Mouse (Mus musculus): ENCODE results near the gene 4930539E08Rik. TPM values are rescaled to one million over a fixed set of nuclear protein-coding genes. Genes with fewer than 3 reads are reported as not detected.

4930539E08Rik gene
- 0.51 and 0.67 TPM in 2 replicates for polyA plus RNA-seq (2015; fragmentation: Nextera tagmentation; extraction: Ambion mirVana)

DNA sequence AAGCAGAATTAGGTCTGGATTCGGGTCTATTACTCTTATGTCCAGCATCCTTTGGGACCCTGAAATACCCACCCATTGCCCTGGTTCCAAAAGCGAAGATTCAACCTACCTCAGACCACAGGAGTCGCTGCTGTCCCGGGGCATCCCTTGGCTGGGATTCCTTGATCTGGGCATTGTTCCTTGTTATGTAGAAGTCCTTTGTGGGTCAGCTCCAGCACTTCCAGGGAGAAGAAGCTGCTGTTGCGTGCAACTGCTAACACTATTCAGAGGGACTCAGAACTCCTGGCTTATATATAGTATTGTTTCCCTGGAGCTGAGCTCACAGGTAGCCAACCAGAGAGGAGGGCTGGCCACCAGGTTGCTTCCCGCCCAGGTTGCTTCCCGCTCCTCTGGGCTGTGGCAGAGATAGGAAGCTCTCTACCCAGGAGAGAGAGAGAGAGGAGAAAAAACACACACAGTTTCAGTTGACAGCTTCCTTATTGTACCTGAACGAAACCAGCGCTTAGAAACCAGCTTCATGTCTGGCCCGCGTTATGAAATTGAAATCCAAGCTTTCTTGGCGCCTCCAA, at the start of gene 4930539E08Rik:
TSS of gene 4930539E08Rik (minus strand) at position 265 of the 569 bp plus-strand sequence.
- no peak for ATAC-seq (replicated peaks)
- 62% methylated on average over 12 of the region's 12 CpGs for WGBS

DNA sequence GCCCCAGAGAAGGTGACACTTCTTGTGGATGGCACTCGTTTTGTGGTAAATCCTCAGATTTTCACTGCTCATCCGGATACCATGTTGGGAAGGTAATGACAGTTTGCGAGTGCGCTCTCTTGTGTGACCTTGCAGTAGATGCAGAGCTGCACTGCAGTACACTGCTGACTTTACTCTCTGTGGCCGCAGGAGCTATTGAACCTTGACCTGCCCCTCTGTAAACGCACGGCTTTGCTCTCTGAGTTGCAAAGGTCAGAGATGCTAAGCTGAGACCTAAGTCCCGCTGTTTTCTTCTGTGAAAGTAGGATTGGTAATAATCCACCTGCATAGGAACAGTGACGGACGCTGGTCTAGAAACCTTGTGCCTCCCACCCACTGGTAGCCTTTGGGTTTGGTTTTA, 46.5 kb upstream of the 4930539E08Rik start:
- Histone ChIP-seq H3K36me3 (peaks cover 57% of the 10 kb centered on the region), H3K4me3 (no peak overlapping the region), H3K4me1 (peaks cover 7% of the 10 kb centered on the region; the same call in 1 of the 2 replicates), H3K9me3 (no peaks in the 10 kb centered on the region), H3K9ac (replicated peaks) (no peak overlapping the region), H3K27ac (replicated peaks) (no peak overlapping the region), H3K4me2 (replicated peaks) (no peak overlapping the region), H3K27me3 (no peaks in the 10 kb centered on the region)
- 93% methylated on average over 10 of the region's 10 CpGs for WGBS
- no peak for ATAC-seq (replicated peaks)

More for the DNA sequence above, at the start of gene 4930539E08Rik:
- no peak within 1 kb of the TSS for H3K4me3 ChIP-seq
- H3K27me3 ChIP-seq, result no peaks in the 10 kb centered on the region
- no peaks in the 10 kb centered on the region for H3K9me3 ChIP-seq
- H3K36me3 ChIP-seq, result no peaks in the 10 kb centered on the region
- no peak within 1 kb of the TSS for H3K9ac ChIP-seq (replicated peaks)
- H3K4me2 ChIP-seq (replicated peaks), result no peak within 1 kb of the TSS
- H3K27ac ChIP-seq (replicated peaks), result no peak within 1 kb of the TSS
- H3K4me1 ChIP-seq, result no peaks in the 10 kb centered on the region

DNA sequence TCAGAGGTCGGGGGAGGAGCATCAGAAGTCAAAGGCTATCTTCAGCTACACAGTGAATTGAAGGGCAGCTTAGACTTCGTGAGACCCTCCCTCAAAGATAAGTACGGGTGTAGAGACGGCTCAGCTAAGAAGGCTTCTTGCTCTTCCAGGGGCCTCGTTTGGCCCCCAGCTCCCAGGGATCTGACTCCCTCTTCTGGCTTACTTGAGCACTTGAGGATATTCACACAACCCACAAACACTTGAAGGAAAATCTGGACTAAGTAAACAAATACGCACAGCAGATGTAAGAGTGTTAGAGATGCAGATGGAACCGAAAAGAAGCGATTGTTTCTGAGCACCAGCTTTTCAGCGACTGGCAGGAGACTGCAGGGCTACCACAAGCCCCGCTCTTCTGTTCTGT, 45.5 kb upstream of the 4930539E08Rik start:
- Histone ChIP-seq H3K27me3 (no peaks in the 10 kb centered on the region), H3K4me3 (no peak overlapping the region), H3K4me1 (peaks cover 7% of the 10 kb centered on the region; the same call in 1 of the 2 replicates), H3K36me3 (peaks cover 47% of the 10 kb centered on the region), H3K9ac (replicated peaks) (no peak overlapping the region), H3K4me2 (replicated peaks) (no peak overlapping the region), H3K27ac (replicated peaks) (no peak overlapping the region), H3K9me3 (no peaks in the 10 kb centered on the region)
- no peak for ATAC-seq (replicated peaks)
- WGBS, result 71% methylated on average over 10 of the region's 10 CpGs

DNA sequence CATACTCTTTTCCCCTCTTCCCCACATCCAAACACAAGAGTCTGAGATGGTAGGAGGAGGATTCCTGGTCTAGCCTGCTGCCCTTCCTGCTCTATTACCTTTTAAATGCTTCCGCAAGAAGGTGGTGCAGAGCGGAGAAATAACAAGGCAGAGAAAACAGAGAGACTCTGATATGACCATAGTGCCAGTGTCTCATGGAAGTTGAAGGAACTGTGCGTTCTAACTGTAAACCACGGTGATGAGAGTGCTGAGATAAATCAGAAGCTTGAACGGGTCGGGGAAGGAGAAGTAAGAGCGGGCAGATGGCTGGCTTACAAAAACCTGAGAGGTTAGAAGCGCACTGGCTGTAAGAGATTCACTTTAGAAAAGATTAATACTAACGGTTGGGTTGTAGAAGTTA, 39.3 kb upstream of the 4930539E08Rik start:
- H3K4me2 ChIP-seq (replicated peaks), result peak overlapping the region; percentile 83
- H3K4me1 ChIP-seq, result peaks cover 20% of the 10 kb centered on the region
- 97% methylated on average over 9 of the region's 9 CpGs for WGBS
- H3K27me3 ChIP-seq, result no peaks in the 10 kb centered on the region
- H3K4me3 ChIP-seq, result peak overlapping the region; percentile 90; the same call in 1 of the 2 replicates
- H3K27ac ChIP-seq (replicated peaks), result no peak overlapping the region
- no peak for ATAC-seq (replicated peaks)
- no peaks in the 10 kb centered on the region for H3K9me3 ChIP-seq
- 0 out of 2 replicates have a peak, but pooled peaks cover 4% of the 10 kb centered on the region for H3K36me3 ChIP-seq
- H3K9ac ChIP-seq (replicated peaks), result no peak overlapping the region

GRCm38 (mm10) chr17:28953251-28953650, 38.1 kb upstream of the 4930539E08Rik start:
- ATAC-seq (replicated peaks), result no peak
- Histone ChIP-seq H3K9ac (replicated peaks) (peak overlapping the region; percentile 93), H3K4me3 (peak overlapping the region; percentile 90), H3K9me3 (no peaks in the 10 kb centered on the region), H3K4me2 (replicated peaks) (peak overlapping the region; percentile 83), H3K36me3 (0 out of 2 replicates have a peak, but pooled peaks cover 3% of the 10 kb centered on the region), H3K4me1 (peaks cover 20% of the 10 kb centered on the region), H3K27ac (replicated peaks) (peak overlapping the region; percentile 98), H3K27me3 (no peaks in the 10 kb centered on the region)
- WGBS, result 28% methylated on average over 9 of the region's 9 CpGs

- ATAC-seq (replicated peaks), result peak; percentile 90
- no peaks in the 10 kb centered on the region for H3K36me3 ChIP-seq
- no peaks in the 10 kb centered on the region for H3K27me3 ChIP-seq
- peaks cover 20% of the 10 kb centered on the region for H3K4me1 ChIP-seq
- H3K4me2 ChIP-seq (replicated peaks), result peak within 1 kb of the TSS; percentile 83
- H3K9ac ChIP-seq (replicated peaks), result peak within 1 kb of the TSS; percentile 93
- no peaks in the 10 kb centered on the region for H3K9me3 ChIP-seq
- peak within 1 kb of the TSS; percentile 90 for H3K4me3 ChIP-seq
- H3K27ac ChIP-seq (replicated peaks), result peak within 1 kb of the TSS; percentile 98
- under 1% methylated on average over 80 of the region's 80 CpGs for WGBS
Observed at GRCm38 (mm10) chr17:28951831-28952799, 37.0 kb upstream of the 4930539E08Rik start, which contains the start of gene Kctd20. Gene Kctd20 (plus strand): TSS chr17:28951950.

DNA sequence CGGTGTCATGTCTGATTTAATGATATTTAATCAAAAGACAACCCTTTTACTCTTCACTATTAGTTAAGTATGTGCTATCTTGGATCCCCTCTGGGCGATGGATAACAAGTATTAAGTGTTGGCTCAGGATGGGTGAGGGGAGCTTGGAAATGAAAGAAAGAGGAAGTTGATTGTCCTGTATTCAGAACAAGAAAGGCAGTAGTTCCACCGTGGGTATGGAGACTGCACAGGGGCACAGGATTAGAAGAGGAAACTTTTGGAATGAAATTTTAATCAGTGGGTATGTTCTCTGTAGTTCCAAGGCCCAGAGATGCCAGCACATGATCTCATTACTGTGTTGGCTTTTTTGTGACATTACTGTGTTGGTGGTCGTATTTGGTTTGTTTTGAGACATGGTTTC, 35.6 kb upstream of the 4930539E08Rik start:
- no peak for ATAC-seq (replicated peaks)
- Histone ChIP-seq H3K9ac (replicated peaks) (no peak overlapping the region), H3K9me3 (no peaks in the 10 kb centered on the region), H3K27ac (replicated peaks) (no peak overlapping the region), H3K4me1 (peaks cover 20% of the 10 kb centered on the region), H3K4me3 (no peak overlapping the region), H3K27me3 (no peaks in the 10 kb centered on the region), H3K36me3 (no peaks in the 10 kb centered on the region), H3K4me2 (replicated peaks) (no peak overlapping the region)
- 81% methylated on average over 4 of the region's 4 CpGs for WGBS

DNA sequence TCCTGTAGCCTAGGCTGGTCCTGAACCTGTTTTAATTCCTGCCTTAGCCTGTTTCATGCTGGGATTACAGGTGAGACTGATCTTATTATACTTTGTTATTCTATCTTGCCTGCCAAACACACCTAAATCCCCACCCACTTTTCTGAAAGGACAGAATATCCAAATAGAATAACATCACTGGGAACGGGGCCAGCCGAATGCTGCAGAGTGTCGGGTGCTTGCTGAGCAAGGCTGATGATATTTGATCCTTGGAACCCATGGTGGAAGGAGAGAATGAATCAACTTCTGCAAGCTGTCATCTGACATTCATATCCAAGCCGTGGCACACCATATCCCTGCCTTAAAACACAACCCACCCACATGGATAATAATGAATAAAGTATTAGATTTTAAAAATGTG, 33.5 kb upstream of the 4930539E08Rik start:
- H3K4me3 ChIP-seq, result no peak overlapping the region
- no peaks in the 10 kb centered on the region for H3K27me3 ChIP-seq
- no peak overlapping the region for H3K4me2 ChIP-seq (replicated peaks)
- WGBS, result 74% methylated on average over 4 of the region's 4 CpGs
- no peak for ATAC-seq (replicated peaks)
- H3K9ac ChIP-seq (replicated peaks), result no peak overlapping the region
- no peaks in the 10 kb centered on the region for H3K9me3 ChIP-seq
- H3K36me3 ChIP-seq, result no peaks in the 10 kb centered on the region
- H3K4me1 ChIP-seq, result peaks cover 12% of the 10 kb centered on the region
- H3K27ac ChIP-seq (replicated peaks), result no peak overlapping the region

- 93% methylated on average over 19 of the region's 19 CpGs for WGBS
- Histone ChIP-seq H3K36me3 (no peaks in the 10 kb centered on the region), H3K27ac (replicated peaks) (no peak overlapping the region), H3K9me3 (no peaks in the 10 kb centered on the region), H3K4me1 (peaks cover 6% of the 10 kb centered on the region), H3K4me3 (no peak overlapping the region), H3K9ac (replicated peaks) (no peak overlapping the region), H3K4me2 (replicated peaks) (no peak overlapping the region), H3K27me3 (no peaks in the 10 kb centered on the region)
- no peak for ATAC-seq (replicated peaks)
Observed at GRCm38 (mm10) chr17:28947011-28947939, 32.2 kb upstream of the 4930539E08Rik start.

- no peak for ATAC-seq (replicated peaks)
Observed at GRCm38 (mm10) chr17:28944481-28944880, 29.4 kb upstream of the 4930539E08Rik start.

GRCm38 (mm10) chr17:28943740-28944139, 28.6 kb upstream of the 4930539E08Rik start, which contains the start of gene Pxt1:
Gene Pxt1 (minus strand): TSS chr17:28943840.
- H3K36me3 ChIP-seq, result no peaks in the 10 kb centered on the region
- H3K9ac ChIP-seq (replicated peaks), result no peak within 1 kb of the TSS
- no peak for ATAC-seq (replicated peaks)
- H3K9me3 ChIP-seq, result no peaks in the 10 kb centered on the region
- 88% methylated on average over 7 of the region's 7 CpGs for WGBS
- H3K27ac ChIP-seq (replicated peaks), result no peak within 1 kb of the TSS
- H3K4me1 ChIP-seq, result no peaks in the 10 kb centered on the region
- no peak within 1 kb of the TSS for H3K4me3 ChIP-seq
- no peak within 1 kb of the TSS for H3K4me2 ChIP-seq (replicated peaks)
- no peaks in the 10 kb centered on the region for H3K27me3 ChIP-seq

More at GRCm38 (mm10) chr17:28944481-28944880, 29.4 kb upstream of the 4930539E08Rik start:
- Histone ChIP-seq H3K4me1 (no peaks in the 10 kb centered on the region), H3K4me2 (replicated peaks) (no peak overlapping the region), H3K27me3 (no peaks in the 10 kb centered on the region), H3K4me3 (no peak overlapping the region), H3K9ac (replicated peaks) (no peak overlapping the region), H3K9me3 (no peaks in the 10 kb centered on the region), H3K27ac (replicated peaks) (no peak overlapping the region), H3K36me3 (no peaks in the 10 kb centered on the region)
- WGBS, result 93% methylated on average over 7 of the region's 7 CpGs

All from forebrain, embryonic 15.5 days (tissue).